Mouse (Mus musculus) lung, adult 2 months (tissue): ENCODE data around the gene Avpi1.

ENCODE experiments used
- CTCF ChIP-seq: fragments of 200-500 bp; IDR thresholded peaks from 2 replicates; pipeline ENCODE4 v1.5.1; 2011; ENCODE audit warnings: mild to moderate bottlenecking, low read length, control low read depth; ENCODE audit not compliant: insufficient read depth
- POLR2A ChIP-seq: fragments of 200-500 bp; IDR thresholded peaks from 2 replicates; pipeline ENCODE4 v1.6.1; 2011; ENCODE audit warnings: low read depth, mild to moderate bottlenecking, control low read depth, low read length, borderline replicate concordance; ENCODE audit errors: extremely low read depth

GRCm38 (mm10) chr19:42080469-42080868, 48.4 kb downstream of the Avpi1 start:
- TF ChIP-seq CTCF = no peak
- TF ChIP-seq POLR2A = no peak
